Mouse (Mus musculus) liver, postnatal 0 days (tissue): Measurements from ENCODE around the gene Atrn. TPM values are rescaled to one million over a fixed set of nuclear protein-coding genes. Genes with fewer than 3 reads are reported as not detected.
A peak's percentile ranks its signal among the peaks of the same experiment; 100 is the strongest.

Source experiments
- ATAC-seq: fragments of 200-750 bp; cut with Nextera tagmentation; 2 replicates; pipeline ENCODE4 v1.8.0; 2017; ENCODE audit warnings: mild to moderate bottlenecking, moderate library complexity
- DNase-seq: peaks from one replicate; pipeline ENCODE4 v3.0.0-alpha.2; 2016
- H3K27ac ChIP-seq: fragments of 300-500 bp; sonication (generic); 2 replicates; pipeline ENCODE4 v1.5.1; 2014; ENCODE audit warnings: antibody characterized with exemption, moderate library complexity, mild to moderate bottlenecking, low read depth
- H3K27me3 ChIP-seq: fragments of 300-500 bp; sonication (generic); 2 replicates; pipeline ENCODE4 v1.6.1; 2014; ENCODE audit warnings: low read length, control low read depth, mixed read lengths; ENCODE audit not compliant: insufficient read depth
- H3K36me3 ChIP-seq: fragments of 300-500 bp; sonication (generic); replicated peaks from 2 replicates; pipeline ENCODE4 v1.6.1; 2014; ENCODE audit warnings: mild to moderate bottlenecking, control low read depth, low read length, moderate library complexity, mixed read lengths; ENCODE audit not compliant: insufficient read depth
- H3K4me1 ChIP-seq: fragments of 300-500 bp; sonication (generic); 2 replicates; pipeline ENCODE4 v1.6.1; 2014; ENCODE audit warnings: antibody characterized with exemption, mild to moderate bottlenecking, control low read depth; ENCODE audit not compliant: insufficient read depth
- H3K4me2 ChIP-seq: fragments of 300-500 bp; sonication (generic); 2 replicates; pipeline ENCODE4 v1.6.1; 2014; ENCODE audit warnings: low read depth, mild to moderate bottlenecking, low read length, moderate library complexity, mixed read lengths
- H3K4me3 ChIP-seq: fragments of 300-500 bp; sonication (generic); 2 replicates; pipeline ENCODE4 v1.5.1; 2014; ENCODE audit warnings: low read depth, low read length
- H3K9ac ChIP-seq: fragments of 300-500 bp; sonication (generic); replicated peaks from 2 replicates; pipeline ENCODE4 v1.6.1; 2014; ENCODE audit warnings: mild to moderate bottlenecking, moderate library complexity
- H3K9me3 ChIP-seq: fragments of 300-500 bp; sonication (generic); 2 replicates; pipeline ENCODE4 v1.6.1; 2016; ENCODE audit warnings: mild to moderate bottlenecking, control low read depth, low read length, mixed read lengths
- CTCF ChIP-seq: sonication (generic); IDR thresholded peaks from 2 replicates; pipeline ENCODE4 v1.5.1; 2016; ENCODE audit warnings: antibody characterized with exemption, low read depth
- EP300 ChIP-seq: IDR thresholded peaks from 2 replicates; pipeline ENCODE4 v1.6.1; 2016; ENCODE audit warnings: antibody characterized with exemption, low read depth, mild to moderate bottlenecking
- WGBS: fragments of 180-500 bp; shearing (Covaris S2); extraction: QIAGEN DNeasy Blood & Tissue Kit; methylation state at CpG from one replicate; pipeline ENCODE4 v1.1.7; 2014; ENCODE audit not compliant: insufficient replicate concordance; 5-methylcytosine and 5-hydroxymethylcytosine counted together
- polyA plus RNA-seq: library from polyadenylated mRNA; unstranded; fragments of >200 nt; fragmentation: Nextera tagmentation; extraction: Ambion mirVana; gene quantifications from 2 replicates; pipeline ENCODE4 v1.2.1, GENCODE M21; 2015

The Atrn gene
- polyA plus RNA-seq, 1 experiment from 2014 or later, result 6.3 TPM

GRCm38 (mm10) chr2:131056191-131056590 lies 149.9 kb downstream of the Atrn start:
- H3K4me3 ChIP-seq, result no peak overlapping the region
- H3K9ac ChIP-seq, result no peak overlapping the region
- H3K4me2 ChIP-seq, result peak overlapping the region; percentile 15
- ATAC-seq (no peak), DNase-seq (peak; percentile 35)
- H3K27ac ChIP-seq, result no peak overlapping the region
- H3K27me3 ChIP-seq, result peaks cover 49% of the 10 kb centered on the region
- no peaks in the 10 kb centered on the region for H3K9me3 ChIP-seq
- peaks cover 19% of the 10 kb centered on the region for H3K4me1 ChIP-seq
- no peaks in the 10 kb centered on the region for H3K36me3 ChIP-seq
- TF ChIP-seq EP300, result no peak
- TF ChIP-seq CTCF, result peak; percentile 72
- WGBS, result 4% methylated on average over 10 of the region's 10 CpGs

GRCm38 (mm10) chr2:131058672-131059071 lies 152.4 kb downstream of the Atrn start:
- ATAC-seq (no peak), DNase-seq (no peak)
- Histone ChIP-seq H3K27ac (no peak overlapping the region), H3K4me2 (no peak overlapping the region), H3K4me3 (no peak overlapping the region), H3K9ac (no peak overlapping the region), H3K27me3 (peaks cover 48% of the 10 kb centered on the region), H3K4me1 (peaks cover 13% of the 10 kb centered on the region), H3K36me3 (no peaks in the 10 kb centered on the region), H3K9me3 (no peaks in the 10 kb centered on the region)
- 82% methylated on average over 8 of the region's 8 CpGs for WGBS
- TF ChIP-seq EP300 (no peak), CTCF (no peak)

- H3K4me3 ChIP-seq, result no peak overlapping the region
- peaks cover 6% of the 10 kb centered on the region; the same call in 1 of the 2 replicates for H3K4me1 ChIP-seq
- H3K27me3 ChIP-seq, result peaks cover 45% of the 10 kb centered on the region
- DNase-seq (no peak), ATAC-seq (no peak)
- H3K9me3 ChIP-seq, result no peaks in the 10 kb centered on the region
- H3K27ac ChIP-seq, result no peak overlapping the region
- no peak overlapping the region for H3K4me2 ChIP-seq
- TF ChIP-seq EP300 (no peak), CTCF (no peak)
- no peaks in the 10 kb centered on the region for H3K36me3 ChIP-seq
- no peak overlapping the region for H3K9ac ChIP-seq
- 57% methylated on average over 1 of the region's 1 CpGs for WGBS
These were observed 153.1 kb downstream of the Atrn start for GRCm38 (mm10) chr2:131059377-131059776.

GRCm38 (mm10) chr2:131059781-131060540 lies 153.7 kb downstream of the Atrn start:
- WGBS, result 72% methylated on average over 9 of the region's 9 CpGs
- Histone ChIP-seq H3K4me2 (no peak overlapping the region), H3K4me1 (0 out of 2 replicates have a peak, but pooled peaks cover 6% of the 10 kb centered on the region), H3K27ac (no peak overlapping the region), H3K36me3 (no peaks in the 10 kb centered on the region), H3K9me3 (no peaks in the 10 kb centered on the region), H3K9ac (no peak overlapping the region), H3K27me3 (peaks cover 45% of the 10 kb centered on the region), H3K4me3 (no peak overlapping the region)
- TF ChIP-seq CTCF (no peak), EP300 (no peak)
- DNase-seq, result no peak
- no peak for ATAC-seq

- H3K27me3 ChIP-seq, result peaks cover 38% of the 10 kb centered on the region
- 47% methylated on average over 6 of the region's 6 CpGs for WGBS
- no peak for DNase-seq
These were observed 154.5 kb downstream of the Atrn start for GRCm38 (mm10) chr2:131060784-131061183.

GRCm38 (mm10) chr2:131061607-131062006 lies 155.3 kb downstream of the Atrn start:
- TF ChIP-seq EP300 (no peak), CTCF (no peak)
- ATAC-seq (no peak), DNase-seq (no peak)
- H3K9ac ChIP-seq, result no peak overlapping the region
- no peak overlapping the region for H3K4me2 ChIP-seq
- no peaks in the 10 kb centered on the region for H3K9me3 ChIP-seq
- H3K27ac ChIP-seq, result no peak overlapping the region
- H3K4me3 ChIP-seq, result no peak overlapping the region
- no peaks in the 10 kb centered on the region for H3K4me1 ChIP-seq
- H3K36me3 ChIP-seq, result no peaks in the 10 kb centered on the region
- H3K27me3 ChIP-seq, result peaks cover 39% of the 10 kb centered on the region
- 50% methylated on average over 5 of the region's 5 CpGs for WGBS

More at GRCm38 (mm10) chr2:131060784-131061183, 154.5 kb downstream of the Atrn start:
- Histone ChIP-seq H3K4me3 (no peak overlapping the region), H3K9ac (no peak overlapping the region), H3K4me2 (no peak overlapping the region), H3K36me3 (no peaks in the 10 kb centered on the region), H3K4me1 (0 out of 2 replicates have a peak, but pooled peaks cover 6% of the 10 kb centered on the region), H3K9me3 (no peaks in the 10 kb centered on the region), H3K27ac (no peak overlapping the region)
- no peak for TF ChIP-seq CTCF
- TF ChIP-seq EP300, result no peak
- no peak for ATAC-seq
